In the genomic region with DNA sequence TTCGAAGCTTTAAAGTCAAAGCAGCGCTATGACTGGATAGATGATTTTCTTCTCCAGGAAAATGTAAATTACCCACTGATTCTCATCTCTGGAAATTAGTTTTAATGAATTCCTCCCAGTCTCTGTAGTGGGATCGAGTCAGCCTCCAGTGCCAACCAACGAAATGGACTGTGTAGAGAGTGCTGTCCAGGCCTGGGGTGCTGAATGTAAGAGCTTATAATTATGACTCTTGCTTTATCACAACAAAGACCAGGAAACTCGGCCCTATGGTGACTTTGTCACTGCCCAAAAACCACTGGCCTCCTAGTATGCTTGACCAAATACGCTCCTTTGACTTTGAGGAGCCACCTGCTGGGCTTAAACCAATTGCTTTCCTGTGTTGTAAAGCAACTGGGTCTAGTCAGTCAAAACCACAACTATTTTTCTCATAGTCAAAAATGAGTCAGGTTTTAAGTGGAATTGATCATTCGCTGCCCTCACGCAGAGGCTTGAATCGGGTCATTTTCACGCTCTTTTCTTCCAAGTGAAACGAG, we compare ENCODE assay signal across 9 mouse cellular contexts. TPM values are rescaled to one million over a fixed set of nuclear protein-coding genes. Genes with fewer than 3 reads are reported as not detected.
DNase-seq lines count a peak whose midpoint lies in the region; ATAC-seq and TF ChIP-seq lines count a peak whose summit lies in the region.
"Had no signal": no experiment of that assay in that cellular context is flagged by ENCODE, and none has a peak within 500 bp of the region (broad histone marks: within the 10 kb centered on the region; RNA-seq: fewer than 3 reads in every experiment).

No protein-coding gene starts in this region.

- H3K4me2 ChIP-seq in forebrain, embryonic 12.5 days = peak overlapping the region; percentile 97
- H3K4me2 ChIP-seq in limb, embryonic 14.5 days (replicated peaks; ENCODE audit: low read depth, low read length, severe bottlenecking) = no peak overlapping the region; the same call in 1 of the 2 replicates

- peaks cover 4% of the 10 kb centered on the region for H3K4me1 ChIP-seq in cerebellum, adult 2 months (ENCODE audit: control insufficient read depth, insufficient read depth, low read length)
- H3K4me1 ChIP-seq in forebrain, embryonic 12.5 days = peaks cover 31% of the 10 kb centered on the region
- peaks cover 9% of the 10 kb centered on the region for H3K4me1 ChIP-seq in limb, embryonic 14.5 days (ENCODE audit: control insufficient read depth, insufficient read depth, low read length)

- no peak overlapping the region for H3K27ac ChIP-seq in cerebellum, adult 2 months (ENCODE audit: insufficient read depth, low read length)
- H3K27ac ChIP-seq in forebrain, embryonic 12.5 days = no peak overlapping the region
- H3K27ac ChIP-seq in limb, embryonic 14.5 days (replicated peaks; ENCODE audit: low read depth, low read length) = no peak overlapping the region

- TF ChIP-seq POLR2A in cerebellum, adult 2 months (IDR thresholded peaks at IDR 0.05; ENCODE audit: borderline replicate concordance, insufficient read depth, low read length) = no peak
- TF ChIP-seq POLR2A in limb, embryonic 14.5 days (IDR thresholded peaks at IDR 0.05; ENCODE audit: borderline replicate concordance, extremely low read depth, insufficient read depth, insufficient read length) = no peak

- no peak for TF ChIP-seq CTCF in cerebellum, adult 2 months (IDR thresholded peaks at IDR 0.05; ENCODE audit: borderline replicate concordance, insufficient read depth, low read depth, low read length)

- H3K4me3 ChIP-seq in cerebellum, adult 2 months (replicated peaks; ENCODE audit: insufficient read depth, low read depth, low read length) = peak overlapping the region; percentile 61
- peak overlapping the region; percentile 58 for H3K4me3 ChIP-seq in forebrain, embryonic 12.5 days (replicated peaks)
- H3K4me3 ChIP-seq in limb, embryonic 14.5 days (replicated peaks; ENCODE audit: low read length) = no peak overlapping the region

- WGBS in cerebellum, adult 2 months = 64% methylated on average over 11 of the region's 11 CpGs
- WGBS in forebrain, embryonic 12.5 days = 14% methylated on average over 11 of the region's 11 CpGs
- WGBS in limb, embryonic 14.5 days = 22% methylated on average over 11 of the region's 11 CpGs

- ATAC-seq in forebrain, embryonic 12.5 days (ENCODE audit: low FRiP score) = no peak
- no peak for ATAC-seq in limb, embryonic 14.5 days (ENCODE audit: low FRiP score, low read depth)

- no peaks in the 10 kb centered on the region for H3K27me3 ChIP-seq in cerebellum, adult 2 months (ENCODE audit: control insufficient read depth, insufficient read depth, low read length)
- peaks cover 45% of the 10 kb centered on the region for H3K27me3 ChIP-seq in forebrain, embryonic 12.5 days
- H3K27me3 ChIP-seq in limb, embryonic 14.5 days (ENCODE audit: control insufficient read depth, insufficient read depth, low read length) = peaks cover 36% of the 10 kb centered on the region

- no peaks in the 10 kb centered on the region for H3K36me3 ChIP-seq in forebrain, embryonic 12.5 days (replicated peaks)
- H3K36me3 ChIP-seq in limb, embryonic 14.5 days (ENCODE audit: control insufficient read depth, insufficient read depth, low read length) = no peaks in the 10 kb centered on the region

- no peaks in the 10 kb centered on the region for H3K9me3 ChIP-seq in forebrain, embryonic 12.5 days
- no peaks in the 10 kb centered on the region for H3K9me3 ChIP-seq in limb, embryonic 14.5 days (ENCODE audit: control insufficient read depth, low read length)

- H3K9ac ChIP-seq in forebrain, embryonic 12.5 days = peak overlapping the region; percentile 79; the same call in 1 of the 2 replicates
- no peak overlapping the region for H3K9ac ChIP-seq in limb, embryonic 14.5 days (ENCODE audit: low read depth, low read length, severe bottlenecking)

- no peak for DNase-seq in cerebellum, adult 2 months
- DNase-seq in cerebellum, adult 11 months = no peak
- DNase-seq in CD4-positive, CD25-positive, alpha-beta regulatory T cell, adult 2 months (ENCODE audit: low read depth, low spot score) = peak; percentile 56
- peak; percentile 59 for DNase-seq in limb, embryonic 14.5 days (ENCODE audit: low spot score)
- no peak for DNase-seq in cerebellum, adult 11-12 months
- no peak for DNase-seq in layer of hippocampus, postnatal 36 days
- DNase-seq in right cerebral cortex, postnatal 36 days (ENCODE audit: low spot score in 2 of 2) = no peak

RNA-seq across cellular contexts. Expression of a gene that starts 41.9 kb away (rescaled TPM):
- 25.8 and 26.0 TPM in 2 replicates for polyA plus RNA-seq in cerebellum, adult 2 months (2012; rRNA removed)
- polyA plus RNA-seq in forebrain, embryonic 12.5 days (2016; fragmentation: Nextera tagmentation; extraction: Ambion mirVana) = 5.0 and 6.2 TPM in 2 replicates
- 0.81 and 1.3 TPM in 2 replicates for polyA plus RNA-seq in limb, embryonic 14.5 days (2012; rRNA removed)
- 1.3 and 2.3 TPM in 2 replicates for polyA plus RNA-seq in limb, embryonic 14.5 days (2014; fragmentation: Nextera tagmentation; extraction: Ambion mirVana)
- total RNA-seq in layer of hippocampus, postnatal 36 days (2021) = 10 to 100 TPM; 32.2 to 41.7 TPM
- polyA plus RNA-seq: C2C12 had no signal

RNA-seq across cellular contexts. Expression of a gene that starts 55.7 kb away (rescaled TPM):
- polyA plus RNA-seq in cerebellum, adult 2 months (2012; rRNA removed) = 48.6 and 49.2 TPM in 2 replicates
- polyA plus RNA-seq in forebrain, embryonic 12.5 days (2016; fragmentation: Nextera tagmentation; extraction: Ambion mirVana) = 38.9 and 40.1 TPM in 2 replicates
- 41.6 and 45.6 TPM in 2 replicates for polyA plus RNA-seq in limb, embryonic 14.5 days (2012; rRNA removed)
- polyA plus RNA-seq in limb, embryonic 14.5 days (2014; fragmentation: Nextera tagmentation; extraction: Ambion mirVana) = 62.0 and 66.6 TPM in 2 replicates
- total RNA-seq in layer of hippocampus, postnatal 36 days (2021) = 10 to 100 TPM; 77.8 to 80.3 TPM

Comparison
In these comparisons a context has a peak if more than half of its experiments do, and no peak if none do; other contexts are left out.
1. DNase-seq: peak in CD4-positive, CD25-positive, alpha-beta regulatory T cell, adult 2 months (single experiment) and limb, embryonic 14.5 days (single experiment); none in cerebellum, adult 2 months (0 of 2), cerebellum, adult 11 months (single experiment), cerebellum, adult 11-12 months (single experiment), layer of hippocampus, postnatal 36 days (0 of 2) and right cerebral cortex, postnatal 36 days (0 of 2).